Mouse (Mus musculus) layer of hippocampus, adult 8-10 months (tissue): Measurements from ENCODE around the gene Marcks. TPM values are rescaled to one million over a fixed set of nuclear protein-coding genes. Genes with fewer than 3 reads are reported as not detected.
"Not testable (repeated sequence)": the region's sequence is repeated elsewhere in the genome, so short reads cannot be mapped to it uniquely, and the experiment has no call there.

Experiments
- DNase-seq, 2 experiments: peaks; one replicate each; pipeline ENCODE4 v3.0.0; 2022; ENCODE audit warnings: low spot score in 2 of 2
- total RNA-seq, 4 experiments: library from RNA; stranded (reverse); gene quantifications; 2 replicates each; pipeline ENCODE4 v1.2.4; 2022

Marcks gene
- total RNA-seq, 4 experiments from 2014 or later: 75.1 to 100 (median 86.0) TPM

DNA sequence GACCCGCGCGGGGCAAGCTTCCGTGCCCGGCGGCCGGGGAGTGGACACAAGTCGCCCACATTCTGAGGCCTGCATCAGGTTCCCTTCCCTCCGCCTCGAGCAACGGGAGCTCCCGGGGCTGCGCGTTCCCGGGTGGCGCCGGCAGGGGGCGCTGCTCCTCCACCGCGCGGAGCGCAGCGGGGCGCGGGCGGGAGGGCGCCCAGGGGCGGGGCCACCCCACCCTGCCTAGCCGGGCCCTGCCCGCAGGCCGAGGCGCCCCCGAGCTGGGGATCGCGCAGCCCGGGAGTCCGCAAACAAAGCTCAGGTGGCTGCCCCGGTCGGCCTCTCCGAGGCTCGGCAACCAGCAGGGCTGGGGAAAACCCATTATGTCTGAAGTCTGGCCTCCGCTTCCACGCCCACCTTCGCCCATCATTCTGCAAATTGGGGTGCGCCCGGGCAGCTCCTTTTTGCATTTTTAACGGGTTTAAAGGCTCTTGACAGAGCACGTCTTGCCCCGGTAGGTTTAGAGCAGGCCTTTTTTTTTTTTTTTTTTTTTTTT, 1.7 kb downstream of the Marcks start:
- DNase-seq: peak; percentile 67 to 88

DNA sequence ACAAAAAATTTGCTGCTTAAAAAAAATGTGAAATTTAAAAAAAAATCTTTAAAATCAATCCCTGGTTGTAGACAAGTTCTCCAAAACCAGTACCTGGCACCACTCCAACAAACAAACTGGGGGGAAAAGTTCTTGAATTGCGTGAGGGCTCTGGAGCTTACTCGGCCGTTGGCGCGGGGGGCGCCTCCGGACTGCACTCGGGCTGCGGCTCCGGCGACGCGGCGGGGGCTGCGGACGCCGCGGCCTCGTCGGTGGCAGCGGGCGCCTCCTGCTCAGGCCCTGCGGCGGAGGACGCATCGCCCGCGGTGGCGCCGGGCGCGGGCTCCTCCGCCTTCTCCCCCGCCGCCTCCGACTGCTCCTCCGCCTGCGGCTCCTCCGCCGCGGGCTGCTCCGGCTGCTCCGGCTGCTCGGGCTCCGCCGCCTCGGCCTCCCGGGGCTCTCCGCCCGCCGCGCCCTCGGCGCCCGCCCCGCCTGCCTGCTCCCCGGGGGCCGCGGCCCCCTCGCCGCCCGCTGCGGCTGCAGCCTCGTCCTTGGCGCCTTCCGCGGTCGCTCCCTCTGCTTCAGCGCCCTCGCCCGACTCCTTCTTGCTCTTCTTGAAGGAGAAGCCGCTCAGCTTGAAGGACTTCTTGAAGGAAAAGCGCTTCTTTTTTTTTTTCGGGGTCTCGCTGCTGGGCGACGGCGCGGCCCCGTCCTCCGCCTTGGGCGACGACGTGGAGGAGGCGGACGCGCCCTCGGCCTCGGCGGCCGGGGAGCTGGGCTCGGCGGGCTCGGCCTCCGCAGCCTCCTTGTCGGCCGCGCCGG, 2.6 kb downstream of the Marcks start:
- peak; percentile 4 to 43 for DNase-seq

DNA sequence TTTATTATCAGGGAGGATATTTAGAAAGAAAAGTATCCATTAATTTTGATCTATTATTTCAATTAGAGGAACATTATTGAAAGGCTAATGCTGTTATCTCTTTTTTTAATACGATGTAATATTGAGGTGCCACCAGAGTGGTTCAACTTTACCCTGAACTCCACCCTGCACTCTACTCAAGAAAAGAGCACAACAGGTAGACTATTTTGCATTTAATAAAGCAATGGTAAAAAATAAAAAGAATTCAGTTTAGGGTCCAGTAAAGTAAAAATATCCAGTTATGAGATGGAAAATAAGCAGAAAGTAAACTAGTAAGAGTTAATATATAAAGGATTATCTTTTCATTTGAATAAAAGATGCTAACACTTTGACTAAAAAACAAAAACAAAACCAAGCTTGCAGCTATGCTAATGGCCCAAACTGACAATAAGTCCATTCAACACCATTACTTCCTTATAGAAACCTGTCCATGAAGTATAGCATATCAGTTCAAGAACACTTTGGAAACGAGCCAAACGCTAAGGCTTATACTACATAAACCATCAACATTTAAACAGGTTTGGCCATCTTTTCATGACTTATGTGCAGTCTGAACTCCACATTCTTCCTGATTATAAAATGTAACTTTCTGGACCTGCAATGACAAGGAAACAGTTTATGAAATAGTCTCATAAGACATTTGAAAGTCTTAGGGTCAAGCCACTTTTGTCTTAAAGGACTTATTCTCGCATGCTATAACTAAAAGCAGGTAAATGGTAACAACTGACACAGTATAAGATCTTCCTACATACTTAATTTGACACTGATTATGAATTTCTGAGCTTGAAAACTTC, 4.6 kb downstream of the Marcks start:
- no peak for DNase-seq

- no peak for DNase-seq
These were observed 6.0 kb downstream of the Marcks start for GRCm38 (mm10) chr10:37132671-37133070.

- no peak for DNase-seq
These were observed 9.1 kb downstream of the Marcks start for GRCm38 (mm10) chr10:37129652-37130051.

- DNase-seq: no peak
These were observed 23.4 kb downstream of the Marcks start for GRCm38 (mm10) chr10:37115329-37115728.

- no peak for DNase-seq
These were observed 25.9 kb downstream of the Marcks start for GRCm38 (mm10) chr10:37112812-37113211.

- no peak for DNase-seq
These were observed 26.4 kb downstream of the Marcks start for GRCm38 (mm10) chr10:37112362-37112761.

- DNase-seq: no peak
These were observed 27.3 kb downstream of the Marcks start for GRCm38 (mm10) chr10:37111432-37111831.

DNA sequence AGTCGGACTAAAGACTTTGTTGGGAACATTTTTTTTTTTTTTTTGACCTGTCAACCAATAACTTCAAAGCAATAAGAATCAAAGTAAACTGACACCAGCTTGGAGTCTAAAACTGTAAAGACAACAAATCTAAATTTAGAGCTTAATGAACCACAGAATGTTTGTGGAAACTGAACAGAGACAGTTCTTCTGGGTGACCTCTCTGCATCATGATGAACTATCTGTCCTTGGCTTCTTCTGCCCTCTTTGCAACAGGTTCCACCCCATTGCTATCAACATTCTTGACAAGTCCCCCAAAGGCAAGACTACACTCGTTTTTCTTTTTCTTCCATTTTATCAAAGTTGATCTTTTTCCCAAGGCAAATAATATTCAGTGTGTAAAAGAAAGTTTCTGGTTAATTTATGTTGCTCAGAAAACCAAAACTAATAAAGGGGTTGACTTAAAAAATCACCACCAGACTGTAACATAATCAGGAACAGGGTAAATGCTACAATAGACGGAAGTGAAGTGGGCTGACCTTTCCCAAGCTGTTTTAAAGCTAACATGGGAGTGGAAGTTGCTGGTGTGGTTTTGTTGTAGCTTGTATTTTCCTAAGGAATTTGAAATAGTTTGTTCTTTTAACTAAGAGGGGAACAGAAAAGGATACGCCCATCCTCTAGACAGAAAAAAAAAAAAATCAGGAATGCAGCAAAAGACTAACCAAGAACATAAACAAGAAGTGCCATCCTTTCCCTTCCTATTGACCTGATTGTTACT, 31.7 kb downstream of the Marcks start:
- DNase-seq: no peak

DNA sequence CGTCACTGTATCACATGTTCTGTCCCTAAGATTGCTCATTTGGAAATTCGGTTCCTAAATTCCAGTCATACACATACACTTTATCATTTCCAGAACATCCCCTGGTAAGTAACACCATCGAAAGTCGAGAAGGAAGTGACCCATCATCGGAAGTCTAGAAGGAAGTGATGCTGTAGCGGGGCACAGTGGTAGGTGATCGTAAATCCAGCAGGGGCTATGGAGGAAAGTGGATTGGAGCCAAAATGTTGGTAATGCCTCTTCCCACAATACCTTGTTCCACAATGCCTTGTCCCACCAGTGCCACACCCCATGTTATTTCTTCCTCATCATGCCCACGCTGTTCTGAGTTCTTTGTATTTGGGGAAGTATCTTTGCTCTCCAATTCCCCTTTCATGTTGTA, 32.4 kb downstream of the Marcks start:
- no peak for DNase-seq

- DNase-seq: no peak
These were observed 36.3 kb downstream of the Marcks start for GRCm38 (mm10) chr10:37102227-37103080.

DNA sequence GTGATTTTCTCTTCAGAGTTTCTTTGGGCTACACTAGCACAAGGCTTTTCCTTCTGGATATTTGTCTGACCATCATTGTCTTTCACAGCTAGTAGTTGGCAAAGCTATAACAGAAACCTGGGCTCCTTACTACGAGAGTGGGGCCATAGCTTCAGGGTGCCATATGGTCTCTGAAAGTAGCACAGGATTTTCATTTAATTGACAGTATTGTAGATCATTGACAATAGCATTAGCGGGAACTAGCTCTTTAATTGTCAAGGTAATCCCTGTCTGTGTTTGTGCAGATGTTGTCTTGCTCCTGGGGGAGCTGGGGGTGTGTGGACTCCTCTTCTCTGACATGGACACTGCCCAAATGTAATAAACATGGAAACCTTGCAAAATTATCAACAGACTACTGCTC, 37.0 kb downstream of the Marcks start:
- no peak for DNase-seq

DNA sequence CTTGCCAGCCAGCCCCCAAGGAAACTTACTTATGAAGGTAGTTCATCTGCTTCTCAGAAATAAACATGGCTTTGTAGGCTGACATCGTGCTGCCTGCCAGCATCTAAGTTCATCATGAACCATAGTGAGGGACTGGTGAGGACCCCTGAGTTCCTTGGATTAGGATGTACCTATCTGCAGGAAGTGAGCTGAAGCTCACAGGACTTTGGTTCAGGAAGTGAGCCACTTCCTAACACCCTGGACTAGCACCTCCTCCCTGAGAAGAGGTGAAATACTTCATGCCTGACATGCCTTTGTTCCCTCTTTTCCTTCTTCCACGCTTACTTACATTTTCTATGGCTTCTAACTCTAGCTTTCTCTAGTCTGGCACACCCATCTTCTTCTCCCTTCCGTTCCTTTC, 42.2 kb downstream of the Marcks start:
- DNase-seq: no peak

- no peak for DNase-seq
These were observed 42.9 kb downstream of the Marcks start for GRCm38 (mm10) chr10:37095803-37096202.

DNA sequence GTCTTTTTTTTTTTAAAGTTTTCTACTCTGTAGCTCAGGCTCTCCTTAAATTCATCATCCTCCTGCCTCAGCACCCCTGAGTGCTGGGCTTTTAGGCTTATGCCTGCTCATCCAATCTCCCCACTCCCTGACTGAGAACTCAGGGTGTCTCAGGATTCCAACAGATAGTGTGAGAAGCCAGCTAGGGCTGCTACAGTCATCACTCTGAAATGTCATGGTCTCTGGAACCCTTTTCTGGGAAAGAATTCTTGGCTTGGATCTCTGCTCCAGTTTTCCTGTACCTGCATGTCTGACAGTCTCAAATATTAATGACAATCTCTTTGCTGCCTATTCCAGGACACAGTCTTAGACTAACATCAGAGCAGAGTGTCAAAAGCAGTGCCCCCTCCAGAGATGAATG, 45.4 kb downstream of the Marcks start:
- DNase-seq: no peak

GRCm38 (mm10) chr10:37090411-37090810, 48.3 kb downstream of the Marcks start:
- no peak for DNase-seq

DNA sequence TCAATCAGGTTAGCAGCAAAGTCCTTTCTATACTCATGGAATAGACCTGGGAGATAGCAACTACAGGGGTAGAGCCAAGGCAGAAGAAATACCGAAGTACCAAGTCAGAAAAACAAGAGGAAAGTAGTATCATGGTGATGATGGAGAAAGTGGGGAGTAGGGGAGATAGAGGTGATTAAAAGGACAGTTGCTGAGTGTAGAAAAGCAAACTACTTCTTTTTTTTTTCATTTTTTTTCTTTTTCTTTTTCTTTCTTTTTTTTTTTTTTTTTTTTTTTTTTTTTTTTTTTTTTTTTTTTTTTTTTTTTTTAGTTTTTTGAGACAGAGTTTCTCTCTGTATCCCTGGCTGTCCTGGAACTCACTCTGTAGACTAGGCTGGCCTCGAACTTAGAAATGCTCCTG, 54.6 kb downstream of the Marcks start:
- DNase-seq: not testable (repeated sequence)
